Comparison of ENCODE assay signal across 9 mouse cellular contexts in the genomic region with DNA sequence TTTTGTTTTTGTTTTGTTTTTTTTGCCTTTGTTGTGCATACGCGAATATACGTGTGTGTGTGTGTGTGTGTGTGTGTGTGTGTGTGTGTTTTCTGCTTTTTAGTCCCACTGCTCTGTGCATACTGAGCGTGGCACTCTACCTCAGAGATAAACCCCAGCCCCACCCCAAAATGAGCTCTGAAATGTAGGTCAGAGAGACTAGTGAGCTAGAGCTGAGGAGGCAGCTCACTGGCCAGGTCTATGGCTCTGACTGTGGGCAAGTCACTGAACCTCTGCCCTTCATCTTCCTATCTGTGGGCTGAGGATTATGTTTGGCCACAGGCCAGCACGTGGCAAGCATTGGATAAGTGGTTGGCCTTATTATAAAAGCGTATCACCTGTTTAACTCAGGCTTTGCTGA. TPM values are rescaled to one million over a fixed set of nuclear protein-coding genes. Genes with fewer than 3 reads are reported as not detected.
A peak's percentile ranks its signal among the peaks of the same experiment; 100 is the strongest.
DNase-seq lines count a peak whose midpoint lies in the region; ATAC-seq and TF ChIP-seq lines count a peak whose summit lies in the region.
"Had no signal": no experiment of that assay in that cellular context is flagged by ENCODE, and none has a peak within 500 bp of the region (broad histone marks: within the 10 kb centered on the region; RNA-seq: fewer than 3 reads in every experiment).

No protein-coding gene starts in this region.

- peak overlapping the region; percentile 71 for H3K4me3 ChIP-seq in myocyte

- no peak for TF ChIP-seq POLR2A in myocyte (IDR thresholded peaks at IDR 0.05; ENCODE audit: insufficient read length, low read depth)

- H3K79me2 ChIP-seq in myocyte (ENCODE audit: control insufficient read depth, insufficient read depth) = peaks cover 32% of the 10 kb centered on the region

- H3ac ChIP-seq in myocyte (ENCODE audit: control insufficient read depth, insufficient read length) = no peak overlapping the region

- peak; percentile 24 for DNase-seq in cerebellum, adult 11 months
- peak; percentile 12 for DNase-seq in CD4-positive helper T cell, adult 2 months (ENCODE audit: low read depth, low spot score)
- peak; percentile 55 for DNase-seq in kidney, postnatal 10 days
- DNase-seq in gastrocnemius, postnatal 25 days = no peak
- DNase-seq in left cerebral cortex, adult 18-20 months (ENCODE audit: low spot score in 2 of 2) = no peak

- ATAC-seq in cerebellum, adult (ENCODE audit: insufficient number of reproducible peaks, low FRiP score, low TSS enrichment) = no peak
- peak; percentile 48; the same call in 1 of the 2 replicates for ATAC-seq in erythroblast, adult 5-6 weeks (replicated peaks; ENCODE audit: low FRiP score, poor library complexity, severe bottlenecking)

- H3K4me2 ChIP-seq in myocyte (ENCODE audit: low read depth) = peak overlapping the region; percentile 92

- H3K27me3 ChIP-seq in myocyte (ENCODE audit: control insufficient read depth, insufficient read depth, insufficient read length) = no peaks in the 10 kb centered on the region

- no peaks in the 10 kb centered on the region for H3K36me3 ChIP-seq in myocyte (ENCODE audit: control insufficient read depth, insufficient read depth)

TF ChIP-seq in myocyte, 11 proteins besides CTCF, POLR2A, EP300 and RAD21:
- TF ChIP-seq SRF (IDR thresholded peaks at IDR 0.05; ENCODE audit: control insufficient read depth, insufficient read length, low read depth) = no peak
- TF ChIP-seq TCF12 (IDR thresholded peaks at IDR 0.05; ENCODE audit: insufficient read depth, poor library complexity, severe bottlenecking) = no peak
- no peak for TF ChIP-seq E2F4 (IDR thresholded peaks at IDR 0.05; ENCODE audit: insufficient read depth)
- TF ChIP-seq CEBPB (IDR thresholded peaks at IDR 0.05; ENCODE audit: insufficient read depth, poor library complexity, severe bottlenecking) = no peak
- TF ChIP-seq MYOD1 (IDR thresholded peaks at IDR 0.05; ENCODE audit: control insufficient read depth in 1 of 3, insufficient read length in 2 of 3, low read depth in 2 of 3) = no peak
- no peak for TF ChIP-seq POLR2AphosphoS2 (IDR thresholded peaks at IDR 0.05; ENCODE audit: insufficient read length, low read depth)
- no peak for TF ChIP-seq USF1 (IDR thresholded peaks at IDR 0.05; ENCODE audit: low read depth)
- TF ChIP-seq MYOG (IDR thresholded peaks at IDR 0.05; ENCODE audit: control insufficient read depth in 1 of 3, insufficient read depth in 1 of 3, insufficient read length in 2 of 3, low read depth in 2 of 3) = no peak
- TF ChIP-seq MAX (IDR thresholded peaks at IDR 0.05; ENCODE audit: low read depth) = no peak
- no peak for TF ChIP-seq TCF3 (IDR thresholded peaks at IDR 0.05; ENCODE audit: insufficient read length, low read depth)
- TF ChIP-seq REST (IDR thresholded peaks at IDR 0.05; ENCODE audit: insufficient read depth, insufficient read length) = no peak

RNA-seq across cellular contexts. Expression of gene Aagab, which starts 1.4 kb away (rescaled TPM):
- total RNA-seq in erythroblast, adult 5-6 weeks (2015; ENCODE audit: low replicate concordance) = 6.3 and 15.9 TPM in 2 replicates
- total RNA-seq in erythroblast, adult 5-6 weeks (2017; ENCODE audit: low replicate concordance) = 9.9 and 17.7 TPM in 2 replicates
- 10.4 TPM for polyA plus RNA-seq in myocyte (2012; fragmentation: generic; extraction: Trizol)
- total RNA-seq in gastrocnemius, postnatal 25 days (2021) = 10 to 100 TPM; 10.1 to 12.4 TPM
- 10 to 100 TPM; 45.0 to 48.9 TPM for total RNA-seq in left cerebral cortex, adult 18-20 months (2021)

RNA-seq across cellular contexts. Expression of gene Iqch, which starts 1.6 kb away (rescaled TPM):
- total RNA-seq in erythroblast, adult 5-6 weeks (2015; ENCODE audit: low replicate concordance) = not detected in 2 replicates
- 0.28 TPM in 1 of 2 replicates, not detected in the other for total RNA-seq in erythroblast, adult 5-6 weeks (2017; ENCODE audit: low replicate concordance)
- polyA plus RNA-seq in myocyte (2012; fragmentation: generic; extraction: Trizol) = not detected
- not detected for total RNA-seq in gastrocnemius, postnatal 25 days (2021)
- not detected for total RNA-seq in left cerebral cortex, adult 18-20 months (2021)
- polyA plus RNA-seq: large intestine, adult 2 months had no signal

Comparison
In these comparisons a context has a peak if more than half of its experiments do, and no peak if none do; other contexts are left out.
1. DNase-seq: peak in cerebellum, adult 11 months (single experiment), CD4-positive helper T cell, adult 2 months (single experiment) and kidney, postnatal 10 days (single experiment); none in gastrocnemius, postnatal 25 days (single experiment) and left cerebral cortex, adult 18-20 months (0 of 2).